Comparison of ENCODE assay signal across 19 mouse cellular contexts in the genomic region with DNA sequence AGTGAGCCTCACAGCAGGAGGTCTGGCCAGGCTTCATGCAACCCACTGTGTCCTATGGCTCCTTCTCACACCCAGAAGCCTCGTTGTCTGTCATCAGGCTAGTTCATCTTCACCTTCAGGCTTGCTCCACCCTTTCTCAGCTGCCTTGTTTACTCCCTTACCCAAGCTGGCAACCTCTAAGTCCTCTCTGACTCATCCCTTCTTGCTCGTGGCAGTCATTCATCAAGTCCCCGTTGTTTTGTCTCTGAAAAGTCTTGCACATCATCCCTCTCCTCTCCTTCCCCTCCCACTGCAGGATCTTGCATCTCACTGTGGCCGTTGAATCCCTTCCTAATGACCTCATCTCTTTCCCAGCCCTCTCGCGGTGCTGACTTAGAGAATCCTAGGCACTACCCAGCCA.
"Had no signal": no experiment of that assay in that cellular context is flagged by ENCODE, and none has a peak within 500 bp of the region (broad histone marks: within the 10 kb centered on the region; RNA-seq: fewer than 3 reads in every experiment).

No protein-coding gene starts in this region.

- H3K9ac ChIP-seq: kidney, embryonic 15.5 days; limb, embryonic 12.5 days; limb, embryonic 15.5 days; liver, embryonic 12.5 days; liver, embryonic 15.5 days; lung, embryonic 15.5 days; midbrain, embryonic 13.5 days had no signal

- H3K36me3 ChIP-seq: kidney, embryonic 15.5 days; limb, embryonic 12.5 days; limb, embryonic 15.5 days; liver, embryonic 12.5 days; liver, embryonic 15.5 days; lung, embryonic 15.5 days; midbrain, embryonic 10.5 days; midbrain, embryonic 13.5 days had no signal

- DNase-seq: kidney, postnatal 10 days; kidney, postnatal 36 days; layer of hippocampus, postnatal 36 days; lung, adult 18-20 months; lung, postnatal 10 days; lung, postnatal 36 days; thymus, adult 2 months; thymus, postnatal 14 days; thymus, postnatal 4 days had no signal

- H3K9me3 ChIP-seq: kidney, embryonic 15.5 days; limb, embryonic 12.5 days; limb, embryonic 15.5 days; liver, embryonic 12.5 days; liver, embryonic 15.5 days; lung, embryonic 15.5 days; megakaryocyte, embryonic 14.5 days; midbrain, embryonic 10.5 days; midbrain, embryonic 13.5 days had no signal

- H3K27me3 ChIP-seq: kidney, embryonic 15.5 days; limb, embryonic 12.5 days; limb, embryonic 15.5 days; liver, embryonic 12.5 days; liver, embryonic 15.5 days; lung, embryonic 15.5 days; midbrain, embryonic 13.5 days had no signal

- H3K4me3 ChIP-seq: kidney, embryonic 15.5 days; left cerebral cortex, adult 2 months; limb, embryonic 12.5 days; limb, embryonic 15.5 days; liver, embryonic 12.5 days; liver, embryonic 15.5 days; lung, embryonic 15.5 days; megakaryocyte, embryonic 14.5 days; midbrain, embryonic 10.5 days; midbrain, embryonic 13.5 days had no signal

- ATAC-seq: liver, embryonic 12.5 days; midbrain, embryonic 13.5 days had no signal

- H3K27ac ChIP-seq: kidney, embryonic 15.5 days; left cerebral cortex, adult 2 months; limb, embryonic 12.5 days; limb, embryonic 15.5 days; liver, embryonic 12.5 days; liver, embryonic 15.5 days; lung, embryonic 15.5 days; midbrain, embryonic 10.5 days; midbrain, embryonic 13.5 days had no signal

- H3K4me1 ChIP-seq: kidney, embryonic 15.5 days; limb, embryonic 12.5 days; limb, embryonic 15.5 days; liver, embryonic 12.5 days; liver, embryonic 15.5 days; lung, embryonic 15.5 days; megakaryocyte, embryonic 14.5 days; midbrain, embryonic 10.5 days; midbrain, embryonic 13.5 days had no signal

- H3K4me2 ChIP-seq: kidney, embryonic 15.5 days; limb, embryonic 12.5 days; limb, embryonic 15.5 days; liver, embryonic 12.5 days; liver, embryonic 15.5 days; lung, embryonic 15.5 days; midbrain, embryonic 13.5 days had no signal
